Mouse (Mus musculus) liver, adult 2 months (tissue): ENCODE measurements around the gene Iqcf3.

Experiments used
- CTCF ChIP-seq: fragments of 200-500 bp; IDR thresholded peaks from 2 replicates; pipeline ENCODE4 v1.5.1; 2011; ENCODE audit warnings: low read depth, low read length, control low read depth
- POLR2A ChIP-seq: fragments of 200-500 bp; IDR thresholded peaks from 2 replicates; pipeline ENCODE4 v1.6.1; 2011; ENCODE audit warnings: low read length, control low read depth; ENCODE audit not compliant: insufficient read depth; ENCODE audit errors: extremely low read depth

DNA sequence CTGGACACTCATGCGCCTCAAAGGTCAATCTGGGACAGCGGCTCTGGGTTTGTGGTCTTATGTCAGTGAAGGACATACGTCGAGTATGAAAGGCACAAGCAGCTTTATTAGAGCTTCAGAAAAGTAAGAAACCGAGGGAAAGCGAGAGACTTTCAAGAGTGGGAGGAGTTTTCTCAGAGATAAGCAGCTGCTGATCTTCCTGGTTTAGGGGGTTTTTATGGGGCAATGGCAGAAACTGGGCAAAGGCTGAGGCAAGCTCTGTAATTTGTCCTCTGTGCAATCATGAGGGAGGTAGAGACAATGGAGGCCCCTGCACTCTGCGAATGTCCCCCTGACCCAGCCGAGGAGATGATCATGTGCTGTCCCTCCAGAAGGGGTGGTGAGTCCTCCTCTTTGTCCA is 41.5 kb downstream of the Iqcf3 start:
- TF ChIP-seq CTCF, result no peak
- TF ChIP-seq POLR2A, result no peak
